Mouse (Mus musculus): ENCODE data around the gene Nynrin.

The Nynrin gene

DNA sequence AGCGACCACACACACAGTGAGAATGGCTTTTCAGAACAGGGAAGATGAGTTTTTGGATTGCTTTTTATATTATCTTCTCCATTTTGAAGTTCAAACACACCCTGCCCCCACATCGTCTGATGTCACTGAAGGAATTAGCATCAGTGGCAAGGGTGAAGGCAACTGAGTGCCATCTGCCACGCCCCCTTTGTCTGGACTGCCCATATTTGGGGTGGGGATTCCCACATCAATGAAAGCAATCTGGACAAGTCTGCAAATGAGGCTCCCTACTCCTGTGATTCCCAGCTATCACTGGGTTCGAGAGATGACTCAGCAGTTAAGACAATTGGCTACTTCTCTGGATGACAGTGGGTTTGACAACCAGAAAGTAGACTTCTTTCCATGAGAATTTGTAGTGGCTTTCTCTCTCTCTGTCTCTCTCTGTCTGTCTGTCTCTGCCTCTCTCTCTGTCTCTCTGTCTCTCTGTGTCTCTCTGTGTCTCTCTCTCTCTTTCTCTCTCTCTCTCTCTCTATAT is 12.9 kb upstream of the Nynrin start:
- no peak for DNase-seq (ENCODE audit: low read depth, low spot score)

DNA sequence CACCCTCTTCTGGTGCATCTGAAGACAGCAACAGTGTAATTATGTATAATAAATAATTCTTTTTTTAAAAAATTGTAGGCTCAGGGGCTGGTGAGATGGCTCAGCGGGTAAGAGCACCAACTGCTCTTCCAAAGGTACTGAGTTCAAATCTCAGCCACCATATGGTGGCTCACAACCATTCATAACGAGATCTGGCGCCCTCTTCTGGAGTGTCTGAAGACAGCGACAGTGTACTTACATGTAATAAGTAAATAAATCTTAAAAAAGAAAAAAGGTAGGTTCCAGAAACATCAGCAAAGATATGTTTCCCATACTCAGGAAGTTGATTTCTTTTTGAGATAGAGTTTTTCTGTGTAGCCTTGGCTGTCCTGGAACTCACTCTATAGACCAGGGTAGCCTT is 11.0 kb upstream of the Nynrin start:
- DNase-seq (ENCODE audit: low read depth, low spot score) = no peak

DNA sequence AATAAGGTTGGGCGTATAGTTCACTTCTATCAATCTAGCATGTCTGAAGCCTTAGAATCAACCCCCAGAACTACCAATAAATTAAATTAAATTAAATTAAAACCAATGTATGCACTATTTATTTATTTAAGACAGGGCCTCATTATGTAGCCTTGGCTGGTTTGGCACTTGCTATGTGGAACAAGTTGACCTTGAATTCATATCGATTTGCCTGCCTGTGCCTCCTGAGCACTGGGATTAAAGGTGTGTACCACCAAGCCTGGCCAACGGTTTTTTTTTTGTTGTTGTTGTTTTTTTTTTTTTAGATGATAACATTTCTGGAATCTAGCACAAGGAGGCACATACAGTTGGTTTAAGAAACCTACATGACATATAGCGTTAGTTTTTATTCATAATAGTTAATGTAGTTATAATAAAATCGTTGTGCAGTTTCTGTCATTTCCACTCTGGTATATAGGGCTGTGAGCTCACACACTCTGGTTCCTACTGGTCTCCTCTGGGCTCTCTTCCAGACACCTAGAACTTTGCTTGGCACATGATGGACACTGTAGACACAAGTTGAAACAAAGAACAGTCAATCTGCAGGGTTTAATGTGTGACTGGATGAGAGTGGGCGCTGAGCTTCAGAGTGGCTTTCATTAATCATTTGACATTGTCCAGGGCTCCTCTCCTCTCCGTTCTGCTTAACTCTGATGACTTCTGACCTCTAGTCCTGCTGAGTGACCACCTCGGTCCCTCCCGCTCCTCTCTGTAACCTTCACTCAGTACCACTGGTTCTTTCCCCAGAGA is 8.1 kb upstream of the Nynrin start:
- DNase-seq (ENCODE audit: low read depth, low spot score) = no peak

DNA sequence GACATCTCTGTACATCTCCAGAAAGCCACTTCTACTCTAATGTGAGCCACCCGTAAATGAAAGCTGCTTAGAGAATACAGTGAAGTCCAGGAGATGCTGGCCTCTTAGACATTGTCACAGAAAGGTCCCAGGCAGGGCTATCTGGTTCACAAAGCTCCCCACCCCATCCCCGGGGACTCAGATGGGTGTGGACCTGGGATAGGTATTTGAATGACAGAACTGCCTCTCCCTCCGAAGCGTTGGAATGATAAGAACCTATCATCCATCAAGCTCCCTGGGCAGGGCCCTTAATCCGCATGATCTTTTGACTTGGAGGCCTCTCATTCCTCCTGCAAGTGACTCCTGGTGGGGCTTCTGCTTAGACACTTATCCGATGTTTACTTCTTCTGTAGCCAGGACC is 2.9 kb upstream of the Nynrin start:
- DNase-seq (ENCODE audit: low read depth, low spot score) = no peak

DNA sequence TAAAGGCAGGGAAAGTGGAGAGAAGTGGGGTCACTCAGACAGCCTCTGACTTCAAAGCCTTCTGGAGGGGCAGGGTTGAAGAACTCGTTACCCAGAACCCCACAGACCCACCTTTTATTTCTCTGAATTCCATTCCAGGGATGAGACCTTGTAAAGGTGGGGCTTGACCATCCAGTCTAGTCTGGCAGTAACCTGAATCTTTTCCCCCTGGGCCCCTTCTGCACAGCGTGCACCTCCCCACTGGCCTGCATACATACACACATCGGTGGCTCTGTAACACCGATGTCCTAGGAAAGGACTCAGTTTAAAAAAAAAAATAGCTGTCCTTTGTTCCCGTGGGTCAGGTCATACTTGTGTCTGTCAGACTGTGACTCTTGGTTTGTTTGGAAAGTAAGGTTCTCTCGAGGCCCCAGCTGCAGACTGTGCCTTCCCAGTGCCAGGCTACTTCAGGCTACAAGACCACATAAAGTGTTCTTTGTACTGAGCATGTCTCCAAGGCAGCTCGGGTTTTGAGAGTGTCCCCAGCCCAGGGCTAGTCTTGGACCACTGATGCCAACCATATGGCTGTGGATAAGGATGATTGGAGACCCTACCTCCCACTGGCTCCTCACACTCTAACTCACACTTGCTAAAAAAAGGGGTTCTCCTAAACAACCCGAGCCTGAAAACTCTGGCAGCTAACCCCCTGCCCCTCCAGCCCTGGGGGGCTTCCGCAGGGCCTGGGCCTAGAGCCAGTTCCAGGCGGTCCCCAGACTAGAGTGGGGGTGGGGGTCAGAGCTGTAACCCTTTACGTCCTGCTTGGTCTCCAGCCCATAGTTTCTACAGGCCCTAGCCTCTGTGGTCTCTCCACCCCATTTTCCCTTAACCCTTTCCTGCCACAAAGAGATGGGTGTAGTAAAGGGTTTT is 911 bp upstream of the Nynrin start:
- DNase-seq (ENCODE audit: low read depth, low spot score) = peak; percentile 73

DNA sequence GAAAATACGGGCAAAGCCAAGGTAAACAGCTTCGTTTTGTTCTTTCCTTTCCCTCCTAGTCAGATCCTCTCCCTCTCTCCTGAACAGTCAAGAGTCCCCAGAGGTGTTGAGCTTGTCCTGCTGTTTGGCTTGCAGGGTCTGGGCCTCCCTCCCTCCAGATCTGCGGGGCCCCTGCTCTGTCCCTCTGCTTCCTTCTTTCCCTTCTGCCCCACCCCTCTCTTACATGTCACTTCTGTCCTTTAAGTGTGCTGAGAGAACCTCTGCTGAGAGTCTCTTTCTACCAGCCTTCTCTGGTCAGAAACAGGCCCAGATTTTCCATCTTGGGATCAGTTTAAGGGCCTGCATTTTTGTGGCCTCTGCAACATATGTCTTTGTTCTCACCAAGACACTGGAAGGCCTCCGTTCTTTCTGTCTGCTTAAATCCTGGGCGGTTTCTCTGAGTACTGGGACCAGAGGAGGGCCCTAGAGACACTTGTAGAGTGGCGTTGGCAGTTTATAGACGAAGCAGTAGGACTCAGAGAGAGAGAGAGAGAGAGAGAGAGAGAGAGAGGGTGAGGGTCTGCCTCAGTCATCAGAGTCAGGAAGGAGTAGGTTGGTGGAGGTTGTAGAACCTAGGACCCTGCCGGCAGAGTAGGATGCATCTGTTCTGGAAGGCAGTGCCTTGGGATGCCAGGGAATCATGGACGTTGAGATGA is 743 bp downstream of the Nynrin start:
- DNase-seq (ENCODE audit: low read depth, low spot score) = no peak

DNA sequence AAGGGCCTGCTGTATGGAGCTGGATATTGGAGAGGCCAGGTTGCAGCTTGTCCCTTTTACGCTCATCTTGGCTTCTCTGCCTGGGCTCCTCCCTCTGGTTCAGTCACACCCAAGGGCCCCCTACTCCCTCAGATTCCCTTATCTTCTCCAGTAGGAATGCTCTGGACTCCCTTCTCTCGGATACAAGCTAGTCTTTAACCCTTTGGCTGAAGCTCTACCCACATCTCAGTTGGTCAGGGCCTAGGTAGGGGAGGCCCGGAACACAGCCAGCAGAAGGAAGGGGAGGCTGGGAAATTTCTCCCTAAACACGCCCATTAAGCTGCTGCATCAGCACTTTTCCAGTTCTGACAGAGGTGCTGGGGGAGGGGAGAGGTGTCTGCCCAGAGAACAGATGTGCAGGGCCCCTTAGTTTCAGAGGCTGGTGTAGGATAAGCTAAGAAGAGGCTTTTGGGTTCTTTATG is 1.3 kb downstream of the Nynrin start:
- DNase-seq (ENCODE audit: low read depth, low spot score) = peak; percentile 63

DNA sequence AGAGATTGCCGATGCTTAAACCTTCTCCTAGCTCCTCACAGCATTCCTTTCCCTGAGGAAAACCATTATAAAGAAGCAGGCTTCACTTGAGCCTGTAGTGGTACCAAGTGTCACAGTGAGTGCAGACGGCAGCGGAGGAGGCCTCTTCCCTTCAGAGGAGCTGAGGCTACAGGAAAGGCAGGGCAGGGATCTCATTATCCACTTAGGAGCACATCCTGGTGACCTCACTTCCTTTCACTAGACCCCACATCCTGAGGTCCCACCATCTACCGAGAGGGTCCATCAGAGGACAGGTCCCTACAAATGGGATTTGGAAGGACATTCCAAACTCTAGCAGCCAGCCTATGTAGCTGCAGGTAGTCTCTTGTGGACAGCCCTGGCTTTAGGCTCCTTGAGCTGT is 3.8 kb downstream of the Nynrin start:
- DNase-seq (ENCODE audit: low read depth, low spot score) = no peak

DNA sequence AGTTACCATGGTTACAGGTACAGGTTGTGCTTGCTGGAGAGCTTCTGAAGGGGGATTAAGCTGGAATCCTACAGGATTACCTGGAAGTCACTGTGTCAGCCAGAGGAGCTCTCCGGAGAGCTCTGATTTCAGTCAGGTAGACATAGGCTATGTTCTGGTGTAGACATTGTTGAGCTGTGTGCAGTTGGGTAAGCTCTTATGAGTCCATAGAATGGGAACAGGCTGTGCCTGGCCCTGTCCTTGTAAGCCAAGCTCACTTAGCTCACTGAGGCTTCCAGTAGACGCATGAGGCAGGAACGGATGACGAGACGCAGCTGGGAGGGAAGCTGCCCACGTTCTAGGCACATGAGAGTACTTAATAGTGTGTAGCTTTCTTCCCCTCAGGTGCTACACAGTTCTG is 8.4 kb downstream of the Nynrin start:
- DNase-seq (ENCODE audit: low read depth, low spot score) = no peak

DNA sequence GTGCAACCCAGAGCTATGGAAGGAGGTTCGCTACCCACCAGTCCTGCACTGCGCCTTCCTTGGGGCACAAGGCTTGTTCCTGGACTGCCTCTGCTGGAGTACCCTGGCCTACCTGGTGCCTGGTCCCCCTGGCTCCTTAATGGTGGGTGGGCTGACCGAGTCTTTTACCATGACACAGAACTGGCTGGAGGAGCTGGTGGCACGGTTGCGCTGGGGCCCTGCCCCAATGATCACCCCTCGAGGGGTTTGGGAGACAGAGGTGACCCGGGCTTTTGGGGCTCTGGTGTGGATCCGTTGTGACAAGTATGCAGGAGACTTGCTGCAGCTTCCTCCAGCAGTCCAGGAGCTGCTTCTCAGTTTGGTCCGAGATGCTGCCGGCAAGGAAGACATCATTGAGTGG is 9.2 kb downstream of the Nynrin start:
- DNase-seq (ENCODE audit: low read depth, low spot score) = no peak

DNA sequence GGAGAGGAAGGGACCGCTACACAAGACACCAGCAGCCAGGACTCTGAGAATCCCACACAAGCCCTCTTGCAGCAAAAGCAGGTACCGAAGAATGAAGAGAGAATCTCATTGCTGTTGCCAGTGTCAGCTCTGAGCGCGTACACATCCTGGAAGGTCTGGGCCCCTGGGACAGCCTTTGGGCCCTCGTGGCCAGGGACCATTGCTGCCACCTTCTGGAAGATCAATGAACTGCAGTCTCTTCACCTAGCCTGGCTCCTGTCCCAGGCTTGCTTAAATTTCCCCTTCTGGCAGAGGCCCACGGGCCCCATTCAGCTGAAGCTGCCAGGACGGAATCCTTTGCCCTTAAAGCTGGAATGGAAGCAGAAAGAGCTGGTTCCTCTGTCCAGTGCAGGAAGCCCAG is 10.0 kb downstream of the Nynrin start:
- DNase-seq (ENCODE audit: low read depth, low spot score) = peak; percentile 77

DNA sequence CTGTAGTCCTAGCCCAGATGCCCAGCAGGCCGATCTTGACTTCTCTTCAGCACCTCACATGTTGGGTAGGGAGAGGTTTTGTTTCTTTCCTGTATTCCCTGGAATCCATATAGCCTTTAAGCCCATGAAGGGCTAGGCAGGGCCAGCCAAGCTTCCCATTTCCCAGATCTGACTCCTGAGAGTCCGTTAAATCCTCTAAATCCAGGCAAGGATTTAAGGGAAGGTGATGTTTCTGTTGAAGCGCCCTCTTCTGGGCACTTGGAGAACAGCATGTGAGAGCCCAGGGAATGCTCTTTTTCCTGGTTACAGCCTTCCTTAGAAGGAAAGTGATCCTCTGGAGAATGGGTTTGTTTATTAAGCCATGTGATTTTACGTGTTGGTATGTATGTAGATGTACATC is 13.2 kb downstream of the Nynrin start:
- peak; percentile 80 for DNase-seq (ENCODE audit: low read depth, low spot score)

DNA sequence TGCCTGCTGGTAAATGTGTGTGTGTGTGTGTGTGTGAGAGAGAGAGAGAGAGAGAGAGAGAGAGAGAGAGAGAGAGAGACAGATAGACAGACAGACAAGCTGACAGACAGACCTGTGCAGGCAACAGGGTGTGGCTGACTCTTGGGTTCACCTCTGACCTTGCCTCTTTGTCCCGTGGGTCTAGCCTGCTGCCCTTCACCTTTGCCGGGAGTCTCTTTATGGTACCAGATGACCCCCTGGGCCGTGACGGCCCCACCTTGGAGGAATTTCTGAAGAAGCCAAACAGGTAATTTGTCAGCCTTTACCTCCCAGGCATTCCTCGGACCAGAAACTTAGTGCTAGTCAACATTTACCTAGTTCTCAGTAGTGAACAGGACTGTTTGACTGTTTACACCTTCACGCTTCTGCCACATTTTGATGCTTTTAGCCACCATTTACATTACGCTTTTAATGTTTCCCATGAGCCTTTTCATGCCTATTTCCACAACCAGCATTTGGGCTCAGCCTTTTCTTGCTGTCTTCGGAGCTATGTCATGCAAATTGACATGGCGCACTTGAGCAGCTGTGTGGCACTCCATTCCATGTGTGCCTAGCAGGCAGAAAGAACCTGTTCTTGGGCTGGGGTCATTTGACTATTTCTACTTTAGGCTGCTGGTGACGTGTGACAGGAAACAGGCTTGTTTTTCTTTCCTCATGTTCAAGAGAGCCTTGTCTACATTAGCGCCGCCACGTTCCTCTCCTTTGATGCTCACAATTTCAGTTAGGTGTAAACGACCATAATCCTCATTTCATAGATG is 14.6 kb downstream of the Nynrin start:
- DNase-seq (ENCODE audit: low read depth, low spot score) = no peak

DNA sequence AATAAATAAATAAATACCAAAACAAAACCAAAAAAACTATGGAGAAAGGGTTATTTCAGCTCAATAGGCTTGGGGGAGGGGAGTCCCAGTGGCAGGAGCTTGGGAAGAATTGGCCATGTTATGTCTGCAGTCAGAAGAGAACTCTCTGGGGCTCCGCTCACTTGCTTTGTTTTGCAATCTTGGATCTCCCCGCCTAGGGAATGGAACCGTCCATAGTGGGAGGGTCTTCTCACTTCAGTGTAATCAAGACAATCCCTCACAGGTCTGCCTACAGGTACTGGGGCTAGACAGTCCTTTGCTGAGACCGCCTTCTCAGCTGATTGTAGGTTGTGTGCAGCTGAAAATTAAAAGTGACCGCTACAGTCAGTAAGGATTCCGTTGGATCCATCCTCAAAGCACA is 15.7 kb downstream of the Nynrin start:
- no peak for DNase-seq (ENCODE audit: low read depth, low spot score)

DNA sequence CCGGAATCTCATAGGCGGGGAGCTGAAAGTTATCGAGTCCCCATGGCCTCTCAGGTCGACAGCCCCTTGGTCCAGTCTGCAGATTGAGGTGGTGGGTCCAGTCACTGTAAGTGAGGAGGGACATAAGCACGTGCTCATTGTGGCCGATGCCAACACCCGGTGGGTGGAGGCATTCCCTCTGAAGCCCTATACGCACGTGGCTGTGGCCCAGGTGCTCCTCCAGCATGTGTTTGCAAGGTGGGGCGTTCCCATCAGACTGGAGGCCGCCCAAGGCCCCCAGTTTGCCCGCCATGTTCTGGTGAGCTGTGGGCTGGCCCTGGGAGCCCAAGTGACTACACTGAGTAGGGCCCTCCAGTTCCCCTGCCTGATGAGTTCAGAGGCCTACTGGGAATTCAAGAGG is 18.2 kb downstream of the Nynrin start:
- DNase-seq (ENCODE audit: low read depth, low spot score) = no peak

DNA sequence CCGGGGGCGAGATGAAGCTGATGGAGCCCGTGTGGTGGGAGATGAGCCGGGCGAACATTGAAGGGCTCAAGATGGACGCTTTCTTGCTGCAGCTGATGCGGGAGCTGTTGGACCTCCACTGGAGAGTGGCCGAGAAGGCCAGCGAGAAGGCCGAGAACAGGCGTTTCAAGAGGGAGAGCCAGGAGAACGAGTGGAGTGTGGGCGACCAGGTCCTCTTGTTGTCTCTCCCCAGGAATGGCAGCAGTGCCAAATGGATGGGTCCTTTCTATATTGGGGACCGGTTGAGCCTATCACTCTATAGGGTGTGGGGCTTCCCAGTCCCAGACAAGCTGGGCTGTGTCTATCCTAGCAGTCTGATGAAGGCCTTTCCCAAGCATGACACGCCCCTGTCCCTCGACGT is 18.7 kb downstream of the Nynrin start:
- no peak for DNase-seq (ENCODE audit: low read depth, low spot score)

DNA sequence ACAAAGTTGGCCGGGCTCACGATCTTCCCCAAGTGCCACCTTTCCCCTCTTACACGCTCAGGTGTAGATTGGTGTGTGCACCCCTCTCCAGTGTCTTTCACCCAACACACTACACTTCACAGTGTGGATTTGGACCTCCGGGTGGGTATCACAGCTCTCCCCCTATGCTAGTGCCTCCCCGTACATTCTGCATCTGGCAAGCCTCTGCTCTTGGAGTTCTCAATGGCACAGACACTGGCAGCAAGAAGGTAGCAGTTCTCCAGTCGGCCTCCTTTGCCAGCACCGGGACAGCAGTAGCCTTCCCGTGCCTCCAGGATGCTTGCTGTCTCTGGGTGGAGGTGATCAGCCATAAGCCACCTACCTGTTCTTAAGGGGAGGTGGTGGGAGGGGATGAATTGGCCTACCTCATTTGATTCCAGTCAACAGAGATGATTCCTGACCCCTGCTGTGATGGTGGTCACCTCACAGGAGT is 19.5 kb downstream of the Nynrin start:
- no peak for DNase-seq (ENCODE audit: low read depth, low spot score)

DNA sequence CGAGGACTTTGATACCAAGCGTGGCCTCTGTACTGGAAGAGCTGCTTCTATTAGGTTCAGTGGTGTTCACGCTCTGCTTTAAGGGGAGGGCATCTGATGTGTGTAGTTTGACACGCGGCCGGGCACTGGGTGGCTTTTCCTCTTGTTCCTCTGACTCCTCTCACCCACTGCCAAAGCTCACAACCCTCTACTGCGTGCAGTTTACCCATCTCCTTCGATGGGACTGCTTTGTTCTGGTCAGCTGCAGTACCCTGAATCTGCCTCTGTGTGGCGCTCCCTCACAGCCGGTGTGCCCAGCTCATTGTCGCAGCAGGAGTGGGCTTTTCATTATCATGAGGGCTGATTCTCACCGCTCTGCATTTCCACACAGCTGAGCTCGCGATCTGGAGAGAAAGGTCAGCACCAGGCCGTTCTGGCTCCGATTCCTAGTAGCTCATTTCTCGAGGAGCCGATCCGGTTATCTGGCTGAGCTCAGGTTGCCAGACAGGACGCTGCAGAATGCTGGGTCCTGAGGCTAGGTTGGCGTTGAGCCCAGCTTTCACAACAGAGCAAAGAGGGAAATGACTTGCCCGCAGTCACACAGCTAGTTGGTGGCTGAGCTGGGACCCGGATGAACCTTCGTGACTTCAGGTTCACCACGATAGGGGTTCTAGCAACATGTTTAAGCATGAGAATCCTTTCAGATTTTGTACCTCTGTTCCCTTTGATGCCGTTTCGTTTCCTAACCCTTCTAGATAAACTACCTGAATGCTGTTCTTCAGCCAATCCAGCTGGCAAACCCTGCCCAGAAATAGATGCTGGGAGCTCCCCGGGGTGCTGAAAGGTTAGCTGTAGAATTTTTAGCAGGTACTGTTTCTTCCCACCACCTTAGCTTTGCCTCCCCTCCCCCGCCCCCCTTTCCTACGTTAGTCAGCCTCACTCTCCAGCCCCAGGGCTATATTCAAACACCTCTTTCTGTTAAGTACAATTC is 20.2 kb downstream of the Nynrin start:
- peak; percentile 86 for DNase-seq (ENCODE audit: low read depth, low spot score)

DNA sequence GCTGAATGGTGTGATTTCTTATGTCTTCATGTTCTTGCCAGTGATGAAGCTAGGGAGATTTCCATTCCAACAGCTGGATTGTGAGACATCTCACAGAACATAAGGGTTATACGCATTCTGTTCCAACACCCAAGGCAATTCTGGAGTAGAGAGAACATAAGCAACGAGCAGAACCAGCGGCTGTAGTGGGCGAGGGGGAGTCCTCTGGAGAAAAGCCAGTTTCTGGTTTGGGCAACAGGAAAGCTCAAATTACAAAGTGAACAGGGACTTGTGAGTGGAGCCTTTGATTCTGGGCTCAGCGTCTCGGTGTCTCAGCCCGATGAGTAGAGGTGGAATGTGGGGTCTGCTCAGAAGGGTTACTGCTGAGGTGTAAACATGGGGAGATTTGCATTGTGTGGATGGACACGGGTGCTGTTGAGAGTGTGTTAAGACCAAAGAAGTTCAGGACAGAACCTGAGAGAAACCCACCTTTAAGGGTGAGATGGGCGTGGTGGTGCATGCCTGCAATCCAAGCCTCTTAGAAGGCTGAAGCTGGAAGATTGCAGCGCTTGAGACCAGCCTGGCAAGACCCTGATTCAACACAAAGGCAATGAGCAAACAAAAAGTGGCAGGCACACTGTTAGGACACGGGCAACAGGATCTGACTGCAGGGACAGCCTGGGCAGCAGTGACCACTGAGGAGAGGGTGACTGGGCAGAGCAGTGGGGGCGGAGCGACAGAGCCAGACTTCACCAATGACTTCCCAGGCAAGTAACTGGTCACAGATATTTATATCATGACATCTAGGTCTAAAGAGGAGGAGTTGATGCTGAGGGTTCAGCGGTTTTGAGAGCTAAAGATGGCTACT is 23.9 kb downstream of the Nynrin start:
- no peak for DNase-seq (ENCODE audit: low read depth, low spot score)

Data from mesoderm, embryonic 11.5 days (tissue).